ENCODE assay signal across 16 mouse cellular contexts in the genomic region with DNA sequence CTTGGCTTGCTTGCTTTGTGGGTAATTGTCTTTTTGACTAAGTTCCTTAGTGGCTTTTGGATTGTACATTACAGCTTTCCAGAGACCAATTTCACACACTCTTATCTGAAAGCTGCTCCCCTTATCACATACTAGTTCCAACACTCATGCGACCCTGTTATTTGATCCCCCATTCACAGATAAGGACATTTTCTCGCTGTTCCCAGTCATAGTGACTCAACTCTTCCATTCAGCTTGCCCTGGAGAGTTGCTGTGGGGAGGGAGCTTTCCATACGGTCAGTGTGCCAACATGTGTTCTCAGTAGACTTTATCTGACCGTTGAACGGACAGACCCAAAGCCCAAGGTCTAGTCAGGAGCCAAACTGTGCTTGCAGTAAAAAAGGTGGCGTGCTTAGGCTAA.
DNase-seq lines count a peak whose midpoint lies in the region; ATAC-seq lines count a peak whose summit lies in the region.
"Had no signal": no experiment of that assay in that cellular context is flagged by ENCODE, and none has a peak within 500 bp of the region (broad histone marks: within the 10 kb centered on the region; RNA-seq: fewer than 3 reads in every experiment).

No protein-coding gene starts in this region.

- no peaks in the 10 kb centered on the region for H3K36me3 ChIP-seq in heart, embryonic 13.5 days
- no peaks in the 10 kb centered on the region for H3K36me3 ChIP-seq in midbrain, embryonic 14.5 days (ENCODE audit: control insufficient read depth, insufficient read depth, low read length)
- H3K36me3 ChIP-seq: embryonic facial prominence, embryonic 15.5 days; liver, embryonic 13.5 days; midbrain, embryonic 15.5 days had no signal

- H3K27ac ChIP-seq in heart, embryonic 13.5 days (replicated peaks) = peak overlapping the region; percentile 71
- no peak overlapping the region for H3K27ac ChIP-seq in midbrain, embryonic 14.5 days (replicated peaks; ENCODE audit: low read depth, low read length)
- H3K27ac ChIP-seq: embryonic facial prominence, embryonic 15.5 days; hindbrain, postnatal 0 days; liver, embryonic 13.5 days; midbrain, embryonic 15.5 days had no signal

- ATAC-seq in heart, embryonic 13.5 days (ENCODE audit: extremely low read depth, insufficient number of reproducible peaks, low FRiP score, low TSS enrichment) = peak; percentile 79
- ATAC-seq in midbrain, embryonic 14.5 days (ENCODE audit: low FRiP score, low TSS enrichment) = no peak
- ATAC-seq: hindbrain, postnatal 0 days; midbrain, embryonic 15.5 days; Patski had no signal

- no peak overlapping the region for H3K4me3 ChIP-seq in heart, embryonic 13.5 days
- no peak overlapping the region for H3K4me3 ChIP-seq in midbrain, embryonic 14.5 days (replicated peaks; ENCODE audit: low read depth, low read length)
- H3K4me3 ChIP-seq: embryonic facial prominence, embryonic 15.5 days; liver, embryonic 13.5 days; midbrain, embryonic 15.5 days had no signal

- no peak overlapping the region for H3K9ac ChIP-seq in heart, embryonic 13.5 days
- no peak overlapping the region for H3K9ac ChIP-seq in midbrain, embryonic 14.5 days (replicated peaks; ENCODE audit: low read length)
- H3K9ac ChIP-seq: embryonic facial prominence, embryonic 15.5 days; liver, embryonic 13.5 days; midbrain, embryonic 15.5 days had no signal

- no peaks in the 10 kb centered on the region for H3K27me3 ChIP-seq in heart, embryonic 13.5 days (replicated peaks)
- no peaks in the 10 kb centered on the region for H3K27me3 ChIP-seq in midbrain, embryonic 14.5 days (ENCODE audit: control insufficient read depth, insufficient read depth, low read length)
- H3K27me3 ChIP-seq: CH12.LX; embryonic facial prominence, embryonic 15.5 days; liver, embryonic 13.5 days; midbrain, embryonic 15.5 days had no signal

- H3K4me2 ChIP-seq in heart, embryonic 13.5 days = peak overlapping the region; percentile 31
- no peak overlapping the region for H3K4me2 ChIP-seq in midbrain, embryonic 14.5 days (ENCODE audit: low read length)
- H3K4me2 ChIP-seq: embryonic facial prominence, embryonic 15.5 days; liver, embryonic 13.5 days; midbrain, embryonic 15.5 days had no signal

- H3K4me1 ChIP-seq in heart, embryonic 13.5 days = peaks cover 27% of the 10 kb centered on the region
- no peaks in the 10 kb centered on the region; the same call in 1 of the 2 replicates for H3K4me1 ChIP-seq in midbrain, embryonic 14.5 days (ENCODE audit: control insufficient read depth, insufficient read depth, low read length)
- H3K4me1 ChIP-seq: embryonic facial prominence, embryonic 15.5 days had no signal

- H3K9me3 ChIP-seq in heart, embryonic 13.5 days = no peaks in the 10 kb centered on the region; the same call in 1 of the 2 replicates
- H3K9me3 ChIP-seq in midbrain, embryonic 14.5 days (ENCODE audit: control insufficient read depth, low read length) = no peaks in the 10 kb centered on the region
- H3K9me3 ChIP-seq: embryonic facial prominence, embryonic 15.5 days; liver, embryonic 13.5 days; midbrain, embryonic 15.5 days had no signal

- 8% methylated on average over 6 of the region's 6 CpGs for WGBS in heart, embryonic 13.5 days
- 85% methylated on average over 6 of the region's 6 CpGs for WGBS in midbrain, embryonic 14.5 days

- DNase-seq in 416B (ENCODE audit: low read depth) (peak; percentile 71), NIH3T3 (ENCODE audit: low read depth) (peak; percentile 78)
- peak; percentile 70 for DNase-seq in heart, postnatal 4 days
- DNase-seq in cerebellum, postnatal 25 days = no peak
- no peak for DNase-seq in midbrain, embryonic 14.5 days
- DNase-seq in thymus, postnatal 25 days = no peak
- DNase-seq: cerebellum, adult 18-20 months; liver, embryonic 13.5 days; lung, postnatal 14 days; thymus, adult 2 months had no signal

Comparison
In these comparisons a context has a peak if more than half of its experiments do, and no peak if none do; other contexts are left out.
1. DNase-seq: peak in 416B (single experiment), NIH3T3 (single experiment) and heart, postnatal 4 days (single experiment); none in cerebellum, postnatal 25 days (0 of 2), midbrain, embryonic 14.5 days (single experiment) and thymus, postnatal 25 days (single experiment).